Mouse (Mus musculus): ENCODE measurements around the gene Slc36a4.

DNA sequence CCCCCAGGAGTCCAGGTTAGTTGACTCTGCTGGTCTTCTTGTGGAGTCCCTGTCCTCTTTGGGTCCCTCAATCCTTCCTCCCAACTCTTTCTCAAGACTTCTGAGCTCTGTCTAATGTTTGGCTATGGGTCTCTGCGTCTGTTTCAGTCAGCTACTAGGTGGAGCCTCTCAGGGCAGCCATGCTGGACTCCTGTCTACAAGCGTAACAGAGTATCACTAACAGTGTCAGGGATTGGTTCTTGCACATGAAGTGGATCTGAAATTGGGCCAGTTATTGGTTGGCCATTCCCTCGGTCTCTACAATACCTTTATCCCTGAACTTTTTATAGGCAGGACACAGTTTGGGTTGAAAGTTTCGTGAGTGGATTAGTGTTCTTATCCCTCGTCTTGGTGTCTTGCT lies 22.2 kb upstream of the Slc36a4 start:
- TF ChIP-seq USF1 (IDR thresholded peaks at IDR 0.05; ENCODE audit: low read depth) (no peak), POLR2A (IDR thresholded peaks at IDR 0.05; ENCODE audit: insufficient read length, low read depth) (no peak), TCF12 (IDR thresholded peaks at IDR 0.05; ENCODE audit: insufficient read depth, poor library complexity, severe bottlenecking) (no peak), MAX (IDR thresholded peaks at IDR 0.05; ENCODE audit: low read depth) (no peak), POLR2AphosphoS2 (IDR thresholded peaks at IDR 0.05; ENCODE audit: insufficient read length, low read depth) (no peak), CEBPB (IDR thresholded peaks at IDR 0.05; ENCODE audit: insufficient read depth, poor library complexity, severe bottlenecking) (no peak)

Measured in myocyte (in vitro differentiated cells).